Mouse (Mus musculus) adrenal gland, postnatal 25 days (tissue): ENCODE measurements around the gene Tmem198. TPM values are rescaled to one million over a fixed set of nuclear protein-coding genes. Genes with fewer than 3 reads are reported as not detected.

Experiments
- DNase-seq: peaks from one replicate; pipeline ENCODE4 v3.0.0; 2021; ENCODE audit warnings: mixed read lengths
- total RNA-seq: library from RNA; stranded (reverse); gene quantifications from 2 replicates; pipeline ENCODE4 v1.2.3, GENCODE M21; 2021

The Tmem198 gene
- total RNA-seq, 1 experiment from 2014 or later: 2.8 TPM

- no peak for DNase-seq
These were observed 23.9 kb upstream of the Tmem198 start for GRCm38 (mm10) chr1:75455433-75455832.

GRCm38 (mm10) chr1:75455948-75456347 lies 23.4 kb upstream of the Tmem198 start:
- DNase-seq: no peak

GRCm38 (mm10) chr1:75456746-75457564 lies 22.4 kb upstream of the Tmem198 start:
- DNase-seq: no peak

- DNase-seq: no peak
These were observed 21.7 kb upstream of the Tmem198 start for GRCm38 (mm10) chr1:75457710-75458024.

- peak; percentile 52 for DNase-seq
These were observed 21.1 kb upstream of the Tmem198 start for GRCm38 (mm10) chr1:75458025-75458788.

GRCm38 (mm10) chr1:75458789-75459684 lies 20.3 kb upstream of the Tmem198 start:
- DNase-seq: no peak

GRCm38 (mm10) chr1:75460297-75460696 lies 19.0 kb upstream of the Tmem198 start:
- DNase-seq: no peak

GRCm38 (mm10) chr1:75462636-75463035 lies 16.7 kb upstream of the Tmem198 start:
- DNase-seq: no peak

GRCm38 (mm10) chr1:75463652-75464204 lies 15.6 kb upstream of the Tmem198 start:
- DNase-seq: no peak

- DNase-seq: peak; percentile 76
These were observed 12.0 kb upstream of the Tmem198 start for GRCm38 (mm10) chr1:75467215-75467927.

- DNase-seq: peak; percentile 38
These were observed 10.0 kb upstream of the Tmem198 start for GRCm38 (mm10) chr1:75469287-75469825.

GRCm38 (mm10) chr1:75476441-75476840 lies 2.9 kb upstream of the Tmem198 start:
- DNase-seq: no peak

GRCm38 (mm10) chr1:75477264-75477965 lies 1.9 kb upstream of the Tmem198 start:
- peak; percentile 89 for DNase-seq

GRCm38 (mm10) chr1:75477966-75478290 lies 1.4 kb upstream of the Tmem198 start:
- no peak for DNase-seq

GRCm38 (mm10) chr1:75478497-75478896 lies 835 bp upstream of the Tmem198 start:
- DNase-seq: peak; percentile 54

GRCm38 (mm10) chr1:75479635-75479989 lies 280 bp downstream of the Tmem198 start:
- no peak for DNase-seq

- DNase-seq: no peak
These were observed 704 bp downstream of the Tmem198 start for GRCm38 (mm10) chr1:75480036-75480435.

GRCm38 (mm10) chr1:75480735-75481134 lies 1.4 kb downstream of the Tmem198 start:
- no peak for DNase-seq

- no peak for DNase-seq
These were observed 7.2 kb downstream of the Tmem198 start for GRCm38 (mm10) chr1:75486561-75486960.

- DNase-seq: no peak
These were observed 7.7 kb downstream of the Tmem198 start for GRCm38 (mm10) chr1:75487040-75487404.
